Mouse (Mus musculus) midbrain, embryonic 13.5 days (tissue): ENCODE data around the gene Spred1. TPM values are rescaled to one million over a fixed set of nuclear protein-coding genes. Genes with fewer than 3 reads are reported as not detected.

Source experiments
- ATAC-seq: fragments of 200-750 bp; cut with Nextera tagmentation; 2 replicates; pipeline ENCODE4 v1.8.0; 2017; ENCODE audit warnings: mild to moderate bottlenecking, moderate TSS enrichment, moderate library complexity
- H3K27ac ChIP-seq: fragments of 300-500 bp; sonication (generic); 2 replicates; pipeline ENCODE4 v1.5.1; 2015; ENCODE audit warnings: inconsistent platforms, mild to moderate bottlenecking, moderate library complexity
- H3K27me3 ChIP-seq: fragments of 300-500 bp; sonication (generic); 2 replicates; pipeline ENCODE4 v1.6.1; 2015; ENCODE audit warnings: mild to moderate bottlenecking, inconsistent platforms
- H3K36me3 ChIP-seq: fragments of 300-500 bp; sonication (generic); 2 replicates; pipeline ENCODE4 v1.6.1; 2015; ENCODE audit warnings: mild to moderate bottlenecking, inconsistent platforms
- H3K4me1 ChIP-seq: fragments of 300-500 bp; sonication (generic); replicated peaks from 2 replicates; pipeline ENCODE4 v1.6.1; 2015; ENCODE audit warnings: inconsistent platforms
- H3K4me2 ChIP-seq: fragments of 300-500 bp; sonication (generic); replicated peaks from 2 replicates; pipeline ENCODE4 v1.6.1; 2015; ENCODE audit warnings: moderate library complexity, mild to moderate bottlenecking, inconsistent platforms
- H3K4me3 ChIP-seq: fragments of 300-500 bp; sonication (generic); replicated peaks from 2 replicates; pipeline ENCODE4 v1.5.1; 2015; ENCODE audit warnings: mild to moderate bottlenecking, inconsistent platforms
- H3K9ac ChIP-seq: fragments of 300-500 bp; sonication (generic); replicated peaks from 2 replicates; pipeline ENCODE4 v1.6.1; 2015; ENCODE audit warnings: mild to moderate bottlenecking, inconsistent platforms
- H3K9me3 ChIP-seq: fragments of 300-500 bp; sonication (generic); 2 replicates; pipeline ENCODE4 v1.6.1; 2016; ENCODE audit warnings: mild to moderate bottlenecking, inconsistent platforms
- WGBS: fragments of 180-500 bp; shearing (Covaris S2); methylation state at CpG from one replicate; pipeline ENCODE4 v1.1.7; 2015; 5-methylcytosine and 5-hydroxymethylcytosine counted together
- polyA plus RNA-seq: library from polyadenylated mRNA; unstranded; fragments of >200 nt; fragmentation: Nextera tagmentation; extraction: Ambion mirVana; gene quantifications from 2 replicates; pipeline ENCODE4 v1.2.1, GENCODE M21; 2015

The Spred1 gene
- polyA plus RNA-seq, 1 experiment from 2014 or later = 7.4 TPM

DNA sequence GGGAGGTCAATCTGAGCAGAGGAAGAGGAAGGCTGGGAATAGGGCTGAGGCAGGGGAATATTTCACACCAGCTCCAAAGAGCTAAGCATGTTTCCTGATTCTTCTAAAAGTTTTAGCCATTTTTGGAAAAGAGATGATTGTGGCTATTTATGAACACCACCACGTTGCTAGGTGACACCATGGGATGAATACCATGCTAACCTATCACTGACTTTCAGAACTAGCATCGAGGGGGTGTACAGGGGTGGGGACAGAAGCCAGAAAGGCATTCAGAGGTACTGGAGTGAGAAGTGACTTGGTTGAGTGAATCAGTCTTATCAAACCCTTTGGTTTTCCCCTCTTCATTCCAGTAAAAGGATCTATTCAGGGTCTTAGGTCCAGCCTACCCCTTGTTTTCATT lies 74.0 kb downstream of the Spred1 start:
- Histone ChIP-seq H3K27me3 (no peaks in the 10 kb centered on the region), H3K9me3 (no peaks in the 10 kb centered on the region), H3K27ac (no peak overlapping the region), H3K4me2 (no peak overlapping the region), H3K4me1 (peaks cover 3% of the 10 kb centered on the region), H3K9ac (no peak overlapping the region), H3K4me3 (no peak overlapping the region), H3K36me3 (no peaks in the 10 kb centered on the region)
- no peak for ATAC-seq
- 18% methylated on average over 2 of the region's 2 CpGs for WGBS

DNA sequence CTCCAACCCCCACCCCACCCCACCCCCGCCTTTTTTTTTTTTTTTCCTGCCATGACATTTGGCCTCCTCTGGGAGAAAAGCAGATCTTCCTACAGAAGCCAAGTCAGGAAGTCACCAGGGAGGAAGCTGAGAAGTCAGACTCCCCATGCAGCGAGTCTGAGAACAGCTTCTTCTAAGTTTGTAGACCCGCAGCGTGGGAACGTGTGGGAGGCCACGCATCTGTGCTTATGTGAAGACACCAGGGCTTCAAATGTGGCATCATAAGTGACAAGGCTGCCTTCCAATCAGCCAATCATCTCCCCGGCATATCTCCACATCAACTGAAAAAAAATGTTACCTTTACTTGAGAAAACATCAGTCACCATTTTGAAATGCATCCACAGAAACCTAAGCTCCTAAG lies 74.4 kb downstream of the Spred1 start:
- no peak overlapping the region for H3K4me3 ChIP-seq
- ATAC-seq = no peak
- no peak overlapping the region for H3K9ac ChIP-seq
- no peaks in the 10 kb centered on the region for H3K36me3 ChIP-seq
- H3K27me3 ChIP-seq = no peaks in the 10 kb centered on the region
- H3K4me1 ChIP-seq = peaks cover 8% of the 10 kb centered on the region
- no peak overlapping the region for H3K4me2 ChIP-seq
- H3K9me3 ChIP-seq = no peaks in the 10 kb centered on the region
- 32% methylated on average over 6 of the region's 7 CpGs for whole genome bisulfite sequencing
- no peak overlapping the region for H3K27ac ChIP-seq

DNA sequence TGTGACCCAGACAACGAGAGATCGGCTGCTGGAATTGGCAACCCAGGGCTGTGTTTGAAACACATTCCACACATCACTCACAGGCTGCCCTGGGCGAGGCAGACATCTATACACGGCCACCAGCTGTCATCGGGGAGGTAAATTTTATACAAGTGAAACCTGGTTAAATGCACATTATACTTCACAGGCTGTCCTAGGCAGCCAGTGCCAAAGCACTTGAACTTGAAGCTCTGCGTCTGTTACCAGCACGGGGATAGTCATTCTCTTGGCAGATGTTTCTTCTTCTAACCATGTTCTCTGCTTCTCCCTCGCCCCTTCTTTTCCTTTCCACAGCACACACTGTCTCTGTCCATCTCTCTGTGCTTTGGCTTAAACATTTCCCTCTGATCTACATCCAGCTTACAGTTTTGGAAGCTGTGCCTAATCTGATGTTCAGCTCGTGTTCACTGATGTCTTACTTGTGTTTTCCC lies 79.7 kb downstream of the Spred1 start:
- peak; percentile 66; the same call in 1 of the 2 replicates for ATAC-seq

DNA sequence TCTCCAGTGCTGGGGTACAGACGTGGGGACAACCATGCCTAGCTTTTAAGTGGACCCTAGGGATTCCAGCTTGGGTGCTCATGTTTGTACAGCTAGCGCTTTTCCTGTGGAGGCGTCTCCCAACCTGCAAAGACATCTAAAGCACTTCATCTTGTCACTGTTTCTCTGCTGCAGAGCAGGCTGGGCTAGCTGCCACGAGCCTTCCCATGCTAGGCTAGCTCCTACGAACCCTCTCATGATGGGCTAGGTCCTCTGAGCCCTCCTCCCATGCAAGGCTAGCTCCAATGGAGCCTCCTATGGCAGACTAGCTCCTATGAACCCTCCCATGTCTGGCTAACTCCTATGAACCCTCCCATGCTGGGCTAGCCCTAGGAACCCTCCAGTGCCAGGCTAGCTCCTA lies 82.2 kb downstream of the Spred1 start:
- H3K9me3 ChIP-seq = no peaks in the 10 kb centered on the region
- WGBS = 81% methylated on average over 5 of the region's 5 CpGs
- no peak overlapping the region for H3K9ac ChIP-seq
- H3K4me2 ChIP-seq = no peak overlapping the region
- H3K4me1 ChIP-seq = peaks cover 19% of the 10 kb centered on the region
- no peaks in the 10 kb centered on the region for H3K27me3 ChIP-seq
- no peak for ATAC-seq
- no peak overlapping the region for H3K27ac ChIP-seq
- H3K36me3 ChIP-seq = no peaks in the 10 kb centered on the region
- no peak overlapping the region for H3K4me3 ChIP-seq

More for the DNA sequence above, 79.7 kb downstream of the Spred1 start:
- Histone ChIP-seq H3K4me3 (no peak overlapping the region), H3K9me3 (no peaks in the 10 kb centered on the region), H3K4me1 (peaks cover 19% of the 10 kb centered on the region), H3K4me2 (no peak overlapping the region), H3K9ac (no peak overlapping the region), H3K27me3 (no peaks in the 10 kb centered on the region), H3K36me3 (no peaks in the 10 kb centered on the region), H3K27ac (no peak overlapping the region)
- 30% methylated on average over 9 of the region's 9 CpGs for WGBS

DNA sequence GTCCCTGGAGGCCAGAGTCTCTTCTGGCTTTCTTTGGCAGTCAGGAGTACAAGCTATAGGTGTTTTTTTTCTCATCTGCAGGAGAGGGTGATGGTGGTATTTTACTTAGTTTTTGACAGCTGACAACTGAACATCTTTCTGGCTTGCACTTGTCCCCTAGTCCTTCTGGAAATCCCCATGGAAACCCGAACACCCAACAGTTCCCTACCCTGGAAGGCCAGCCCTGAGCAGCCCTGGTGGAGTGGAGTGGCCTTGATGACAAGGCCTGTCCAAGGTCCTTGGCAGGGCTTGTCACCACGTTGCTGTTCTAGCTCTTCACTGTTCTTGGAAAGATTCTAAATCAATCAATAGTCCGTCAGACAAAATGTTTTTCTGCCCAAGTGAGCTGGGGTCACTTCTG lies 83.4 kb downstream of the Spred1 start:
- no peak for ATAC-seq
- H3K27me3 ChIP-seq = no peaks in the 10 kb centered on the region
- WGBS = 68% methylated on average over 3 of the region's 3 CpGs
- no peak overlapping the region for H3K9ac ChIP-seq
- H3K4me1 ChIP-seq = peaks cover 19% of the 10 kb centered on the region
- H3K27ac ChIP-seq = no peak overlapping the region
- no peaks in the 10 kb centered on the region for H3K36me3 ChIP-seq
- no peak overlapping the region for H3K4me2 ChIP-seq
- H3K4me3 ChIP-seq = no peak overlapping the region
- H3K9me3 ChIP-seq = no peaks in the 10 kb centered on the region

DNA sequence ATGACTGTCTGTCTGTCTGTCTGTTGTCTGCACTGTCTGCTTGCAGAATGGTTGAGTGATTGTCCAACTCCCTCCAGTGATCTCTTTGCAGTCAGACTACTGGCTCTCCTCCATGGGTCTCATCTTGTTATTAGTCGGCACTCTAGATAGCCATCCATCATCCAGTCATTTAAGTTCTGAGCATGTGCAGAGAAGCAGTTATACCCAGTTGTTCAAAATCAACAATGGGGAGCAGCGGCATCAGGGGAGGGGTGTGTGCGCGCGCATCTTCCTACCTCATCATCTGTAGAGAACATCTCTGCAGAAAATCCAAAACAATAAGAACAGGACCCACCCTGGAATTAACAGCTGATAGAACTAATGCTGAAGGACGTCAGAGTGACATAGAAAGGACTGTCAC lies 83.9 kb downstream of the Spred1 start:
- no peaks in the 10 kb centered on the region for H3K9me3 ChIP-seq
- H3K4me3 ChIP-seq = no peak overlapping the region
- H3K36me3 ChIP-seq = no peaks in the 10 kb centered on the region
- H3K4me2 ChIP-seq = no peak overlapping the region
- no peaks in the 10 kb centered on the region for H3K27me3 ChIP-seq
- H3K27ac ChIP-seq = no peak overlapping the region
- 81% methylated on average over 6 of the region's 6 CpGs for WGBS
- H3K4me1 ChIP-seq = peaks cover 17% of the 10 kb centered on the region
- no peak overlapping the region for H3K9ac ChIP-seq
- no peak for ATAC-seq

DNA sequence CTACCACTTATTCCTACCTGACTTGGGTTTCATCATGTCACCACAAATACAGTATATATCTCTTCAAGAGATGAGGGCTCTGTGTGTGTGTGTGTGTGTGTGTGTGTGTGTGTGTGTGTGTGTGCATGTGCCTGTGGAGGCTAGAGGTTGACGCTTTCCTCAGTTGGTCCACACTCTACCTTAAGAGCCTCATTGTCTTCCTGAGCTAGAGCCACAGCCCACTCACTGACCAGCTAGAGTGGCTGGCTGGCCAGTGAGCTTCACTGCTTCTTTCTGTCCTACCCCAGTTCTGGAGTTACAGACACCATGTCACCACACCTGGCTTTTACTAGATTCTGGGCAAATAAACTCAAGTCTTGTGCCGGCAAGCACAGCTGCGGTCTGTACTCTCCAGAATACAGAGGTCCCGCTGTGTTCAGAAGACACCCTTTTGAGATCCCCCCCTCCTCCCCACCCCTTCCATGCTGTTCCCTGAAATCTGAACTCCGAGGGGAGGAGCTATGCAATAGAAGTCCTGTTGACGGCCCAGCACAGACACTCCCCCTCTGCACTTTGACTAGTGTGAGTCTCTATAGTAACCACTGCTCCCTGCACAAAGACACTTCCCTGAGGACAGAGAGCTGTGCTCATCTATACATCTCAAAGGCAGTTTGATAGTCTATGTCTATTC lies 89.4 kb downstream of the Spred1 start:
- H3K27ac ChIP-seq = no peak overlapping the region
- ATAC-seq = peak; percentile 98
- no peak overlapping the region for H3K4me3 ChIP-seq
- 3% methylated on average over 6 of the region's 6 CpGs for WGBS
- H3K9me3 ChIP-seq = no peaks in the 10 kb centered on the region
- 0 out of 2 replicates have a peak overlapping the region, but pooled peaks have one; percentile 36 for H3K9ac ChIP-seq
- no peaks in the 10 kb centered on the region for H3K36me3 ChIP-seq
- H3K4me1 ChIP-seq = peaks cover 12% of the 10 kb centered on the region
- H3K27me3 ChIP-seq = no peaks in the 10 kb centered on the region
- H3K4me2 ChIP-seq = peak overlapping the region; percentile 34

DNA sequence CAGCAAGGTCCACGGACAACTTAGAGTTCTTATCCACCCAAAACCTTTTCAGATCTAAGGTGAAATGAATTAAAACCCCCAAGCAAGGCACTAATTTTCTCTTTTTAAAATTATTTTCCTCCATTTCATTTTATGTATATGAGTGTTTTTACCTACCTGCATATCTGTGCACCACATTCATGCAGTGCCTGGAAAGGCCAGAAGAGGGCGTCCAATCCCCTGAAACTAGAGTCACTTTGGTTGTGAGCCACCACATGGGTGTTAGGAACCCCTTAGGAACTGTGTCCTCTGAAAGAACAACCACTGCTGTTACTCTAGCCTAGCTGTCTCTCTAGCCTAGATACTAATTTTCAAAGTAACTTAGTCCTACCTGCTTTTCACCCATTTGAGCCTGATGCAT lies 95.0 kb downstream of the Spred1 start:
- WGBS = 66% methylated on average over 2 of the region's 2 CpGs
- no peak overlapping the region for H3K4me3 ChIP-seq

DNA sequence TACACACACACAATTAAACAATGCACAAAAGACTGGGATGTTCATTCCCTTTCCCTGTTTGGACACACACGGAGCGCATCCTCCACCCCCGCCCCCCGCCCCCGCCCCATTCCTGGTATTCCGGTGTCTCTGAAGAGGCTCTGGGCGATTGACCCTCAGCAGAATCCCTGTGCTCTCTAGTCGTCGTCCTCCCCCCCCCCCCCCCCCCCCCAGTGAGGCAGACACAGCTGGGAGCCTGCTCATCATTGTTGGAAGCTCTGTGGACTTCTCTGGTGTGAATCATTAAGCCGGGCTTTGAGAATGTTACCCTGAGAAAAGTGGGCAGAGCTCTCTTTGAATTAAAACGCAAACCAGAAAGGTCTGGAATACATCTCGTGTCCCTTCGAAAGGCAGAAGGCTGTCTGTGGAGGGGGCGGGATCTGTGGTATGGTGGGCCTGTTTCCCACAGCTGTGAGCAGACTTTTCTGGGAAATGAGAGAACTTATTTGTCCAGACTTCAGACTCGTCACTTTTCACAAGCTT lies 96.6 kb downstream of the Spred1 start:
- H3K9me3 ChIP-seq = no peaks in the 10 kb centered on the region
- H3K4me3 ChIP-seq = no peak overlapping the region
- WGBS = 6% methylated on average over 15 of the region's 15 CpGs
- H3K9ac ChIP-seq = no peak overlapping the region
- H3K4me2 ChIP-seq = peak overlapping the region; percentile 20
- peaks cover 8% of the 10 kb centered on the region; the same call in 1 of the 2 replicates for H3K4me1 ChIP-seq
- no peak overlapping the region for H3K27ac ChIP-seq
- peak; percentile 69; the same call in 1 of the 2 replicates for ATAC-seq
- H3K27me3 ChIP-seq = no peaks in the 10 kb centered on the region; the same call in 1 of the 2 replicates
- H3K36me3 ChIP-seq = no peaks in the 10 kb centered on the region

More for the DNA sequence above, 95.0 kb downstream of the Spred1 start:
- H3K4me2 ChIP-seq = no peak overlapping the region
- no peak overlapping the region for H3K27ac ChIP-seq
- H3K36me3 ChIP-seq = no peaks in the 10 kb centered on the region
- H3K9ac ChIP-seq = no peak overlapping the region
- no peaks in the 10 kb centered on the region; the same call in 1 of the 2 replicates for H3K27me3 ChIP-seq
- no peaks in the 10 kb centered on the region for H3K9me3 ChIP-seq
- no peak for ATAC-seq
- peaks cover 10% of the 10 kb centered on the region; the same call in 1 of the 2 replicates for H3K4me1 ChIP-seq

DNA sequence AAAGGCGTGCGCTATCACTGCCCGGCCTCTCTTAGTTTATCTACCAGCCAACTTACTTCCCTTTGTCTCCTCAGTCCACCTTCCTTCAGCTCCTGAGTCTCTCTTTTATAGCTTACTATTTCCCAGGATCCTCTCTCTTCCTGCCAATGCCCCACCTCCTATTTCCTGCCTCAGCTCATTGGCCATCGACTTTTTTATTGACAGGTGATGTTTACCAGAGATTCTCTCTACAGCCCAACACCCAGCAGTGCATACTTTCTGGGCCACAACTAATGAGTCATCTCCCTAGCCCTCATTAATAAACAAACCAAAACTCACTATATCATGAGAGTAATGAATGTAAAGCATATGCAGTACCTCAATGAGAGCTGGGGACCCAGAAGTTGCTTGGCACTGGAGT lies 98.4 kb downstream of the Spred1 start:
- Histone ChIP-seq H3K4me1 (peaks cover 8% of the 10 kb centered on the region; the same call in 1 of the 2 replicates), H3K4me3 (no peak overlapping the region), H3K9me3 (no peaks in the 10 kb centered on the region), H3K4me2 (no peak overlapping the region), H3K27me3 (no peaks in the 10 kb centered on the region; the same call in 1 of the 2 replicates), H3K9ac (no peak overlapping the region), H3K36me3 (no peaks in the 10 kb centered on the region), H3K27ac (no peak overlapping the region)
- 98% methylated on average over 4 of the region's 4 CpGs for WGBS
- no peak for ATAC-seq

DNA sequence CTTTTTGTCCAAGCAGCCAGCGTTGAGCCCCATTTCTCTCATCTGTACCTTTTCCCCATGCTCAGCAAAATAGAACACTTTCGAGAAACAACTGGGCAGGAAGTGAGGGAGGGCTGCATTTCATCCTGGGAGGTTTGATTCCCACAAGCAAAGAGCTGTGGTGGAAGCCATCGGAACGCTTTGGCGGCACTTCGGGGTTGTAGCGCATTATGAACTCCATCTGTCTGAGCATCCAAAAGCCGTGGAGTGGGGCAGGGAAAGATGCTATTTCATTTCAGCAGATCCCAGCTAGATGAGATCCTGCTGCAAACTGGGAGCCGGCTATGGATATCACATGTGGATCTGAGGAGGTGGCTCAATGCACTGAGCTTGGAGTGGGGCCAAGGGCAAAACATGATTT lies 101.5 kb downstream of the Spred1 start:
- Histone ChIP-seq H3K4me3 (no peak overlapping the region), H3K27me3 (no peaks in the 10 kb centered on the region), H3K27ac (no peak overlapping the region), H3K9ac (no peak overlapping the region), H3K9me3 (no peaks in the 10 kb centered on the region), H3K36me3 (no peaks in the 10 kb centered on the region), H3K4me1 (peaks cover 6% of the 10 kb centered on the region; the same call in 1 of the 2 replicates), H3K4me2 (no peak overlapping the region)
- 87% methylated on average over 9 of the region's 9 CpGs for WGBS
- ATAC-seq = no peak

DNA sequence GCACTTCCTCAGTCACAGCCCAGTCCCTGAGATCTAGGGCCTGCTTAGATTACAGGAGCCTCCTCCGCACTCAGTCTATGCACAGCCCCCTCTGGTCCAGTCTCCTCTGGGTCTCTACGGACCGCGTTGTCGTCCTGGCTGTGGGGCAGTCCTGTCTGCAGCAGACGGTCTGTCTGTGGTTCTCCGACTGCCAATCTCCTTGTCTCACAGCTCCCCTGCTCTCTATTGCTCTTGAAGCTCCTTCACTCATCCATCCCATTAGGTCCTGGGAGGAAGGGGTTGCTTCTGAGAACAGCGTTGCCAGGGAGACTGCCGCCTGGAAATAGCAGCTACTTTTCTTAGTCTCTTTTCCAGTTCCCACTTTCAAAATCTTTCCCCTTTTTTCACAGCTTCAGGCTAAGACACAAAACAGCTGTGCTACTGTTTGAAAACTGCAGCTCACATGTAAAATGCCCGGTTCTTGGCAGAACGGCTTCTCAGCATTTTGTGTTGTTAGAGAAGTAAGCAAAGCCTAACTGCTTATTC lies 107.5 kb downstream of the Spred1 start:
- Histone ChIP-seq H3K4me2 (no peak overlapping the region), H3K4me1 (peaks cover 13% of the 10 kb centered on the region), H3K4me3 (no peak overlapping the region), H3K9me3 (no peaks in the 10 kb centered on the region), H3K27ac (0 out of 2 replicates have a peak overlapping the region, but pooled peaks have one; percentile 14), H3K27me3 (peaks cover 11% of the 10 kb centered on the region), H3K9ac (no peak overlapping the region), H3K36me3 (no peaks in the 10 kb centered on the region)
- WGBS = 23% methylated on average over 11 of the region's 11 CpGs
- ATAC-seq = peak; percentile 81
